Mouse (Mus musculus) stomach, postnatal 0 days (tissue): Measurements from ENCODE around the gene Trim72.

Source experiments
- CTCF ChIP-seq: IDR thresholded peaks from 2 replicates; pipeline ENCODE4 v1.5.1; 2016; ENCODE audit warnings: antibody characterized with exemption, low read depth, mild to moderate bottlenecking, moderate library complexity
- EP300 ChIP-seq: optimal IDR thresholded peaks from 2 replicates; pipeline ENCODE3; 2016; ENCODE audit warnings: antibody characterized with exemption

DNA sequence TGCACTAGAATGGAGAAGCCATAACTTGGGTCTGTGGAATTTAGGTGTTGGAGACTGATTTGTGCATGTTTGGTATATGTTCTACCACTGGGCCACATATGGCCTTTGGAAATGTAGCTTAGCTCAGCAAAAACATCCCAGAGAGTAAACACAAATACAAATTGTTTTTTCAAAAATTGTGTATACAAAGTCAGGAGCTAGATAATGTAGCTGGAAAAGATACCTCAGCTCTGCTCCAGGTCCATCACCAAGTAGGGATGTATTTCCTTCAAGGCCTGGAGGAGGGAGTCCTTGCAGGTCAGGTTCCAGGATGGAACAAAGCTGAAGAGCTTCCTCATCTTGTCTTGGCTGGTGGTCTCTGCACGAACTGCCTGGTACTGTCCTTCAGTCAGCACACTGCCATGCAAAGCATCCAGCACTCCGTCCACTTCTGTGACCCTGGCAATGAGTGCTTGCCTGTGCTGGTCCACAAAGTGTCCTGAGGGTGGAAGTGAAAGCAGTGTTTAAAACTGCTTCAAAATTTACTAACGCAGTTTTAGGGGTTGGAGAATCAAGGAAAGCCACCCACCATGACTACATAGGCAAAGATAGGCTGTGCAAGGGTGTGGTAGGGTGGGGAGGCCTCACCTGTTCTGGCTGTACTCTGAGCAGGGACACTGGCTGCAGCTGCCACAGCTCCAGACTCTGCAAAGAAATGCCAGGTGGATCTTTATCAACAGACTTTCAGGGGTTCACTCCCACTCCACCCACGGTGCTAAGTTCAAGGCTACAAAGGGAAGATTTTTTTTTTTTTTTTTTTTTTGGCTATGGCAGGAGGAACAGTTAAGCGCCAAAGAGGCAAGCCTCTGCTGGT lies 11.0 kb upstream of the Trim72 start:
- no peak for TF ChIP-seq EP300
- TF ChIP-seq CTCF, result no peak
